Mouse (Mus musculus) forebrain, embryonic 15.5 days (tissue): ENCODE data around the gene Ccne1. TPM values are rescaled to one million over a fixed set of nuclear protein-coding genes. Genes with fewer than 3 reads are reported as not detected.

Experiments
- ATAC-seq: fragments of 200-750 bp; cut with Nextera tagmentation; replicated peaks from 2 replicates; pipeline ENCODE4 v1.8.0; 2017; ENCODE audit warnings: mild to moderate bottlenecking, moderate TSS enrichment, moderate library complexity
- H3K27ac ChIP-seq: fragments of 300-500 bp; sonication (generic); replicated peaks from 2 replicates; pipeline ENCODE4 v1.5.1; 2015; ENCODE audit warnings: mild to moderate bottlenecking, inconsistent platforms
- H3K27me3 ChIP-seq: fragments of 300-500 bp; sonication (generic); 2 replicates; pipeline ENCODE4 v1.6.1; 2015; ENCODE audit warnings: inconsistent platforms
- H3K36me3 ChIP-seq: fragments of 300-500 bp; sonication (generic); 2 replicates; pipeline ENCODE4 v1.6.1; 2015; ENCODE audit warnings: mild to moderate bottlenecking, inconsistent platforms
- H3K4me1 ChIP-seq: fragments of 300-500 bp; sonication (generic); 2 replicates; pipeline ENCODE4 v1.6.1; 2015; ENCODE audit warnings: inconsistent platforms
- H3K4me2 ChIP-seq: fragments of 300-500 bp; sonication (generic); replicated peaks from 2 replicates; pipeline ENCODE4 v1.6.1; 2015; ENCODE audit warnings: mild to moderate bottlenecking, inconsistent platforms
- H3K4me3 ChIP-seq: fragments of 300-500 bp; sonication (generic); 2 replicates; pipeline ENCODE4 v1.5.1; 2015; ENCODE audit warnings: mild to moderate bottlenecking, inconsistent platforms
- H3K9ac ChIP-seq: fragments of 300-500 bp; sonication (generic); replicated peaks from 2 replicates; pipeline ENCODE4 v1.6.1; 2015; ENCODE audit warnings: mild to moderate bottlenecking, inconsistent platforms
- H3K9me3 ChIP-seq: fragments of 300-500 bp; sonication (generic); 2 replicates; pipeline ENCODE4 v1.6.1; 2016; ENCODE audit warnings: inconsistent platforms
- WGBS: fragments of 180-500 bp; shearing (Covaris S2); methylation state at CpG from one replicate; pipeline ENCODE4 v1.1.7; 2015; ENCODE audit warnings: mixed read lengths; 5-methylcytosine and 5-hydroxymethylcytosine counted together
- polyA plus RNA-seq: library from polyadenylated mRNA; unstranded; fragments of >200 nt; fragmentation: Nextera tagmentation; extraction: Ambion mirVana; gene quantifications from 2 replicates; pipeline ENCODE4 v1.2.1, GENCODE M21; 2015

Ccne1 gene
- polyA plus RNA-seq, 1 experiment from 2014 or later, result 13.9 TPM

- Histone ChIP-seq H3K27me3 (no peaks in the 10 kb centered on the region), H3K4me1 (peaks cover 20% of the 10 kb centered on the region), H3K9me3 (no peaks in the 10 kb centered on the region), H3K27ac (no peak overlapping the region), H3K9ac (no peak overlapping the region), H3K36me3 (no peaks in the 10 kb centered on the region), H3K4me2 (no peak overlapping the region), H3K4me3 (no peak overlapping the region)
- no peak for ATAC-seq
- WGBS, result 86% methylated on average over 5 of the region's 5 CpGs
Observed at GRCm38 (mm10) chr7:38071065-38071464, 36.3 kb downstream of the Ccne1 start.

- Histone ChIP-seq H3K4me3 (no peak overlapping the region), H3K27ac (no peak overlapping the region), H3K36me3 (no peaks in the 10 kb centered on the region), H3K9ac (no peak overlapping the region), H3K9me3 (no peaks in the 10 kb centered on the region), H3K4me1 (peaks cover 20% of the 10 kb centered on the region), H3K4me2 (no peak overlapping the region), H3K27me3 (no peaks in the 10 kb centered on the region)
- no peak for ATAC-seq
- WGBS, result 42% methylated on average over 2 of the region's 2 CpGs
Observed at GRCm38 (mm10) chr7:38070663-38071062, 36.7 kb downstream of the Ccne1 start.

DNA sequence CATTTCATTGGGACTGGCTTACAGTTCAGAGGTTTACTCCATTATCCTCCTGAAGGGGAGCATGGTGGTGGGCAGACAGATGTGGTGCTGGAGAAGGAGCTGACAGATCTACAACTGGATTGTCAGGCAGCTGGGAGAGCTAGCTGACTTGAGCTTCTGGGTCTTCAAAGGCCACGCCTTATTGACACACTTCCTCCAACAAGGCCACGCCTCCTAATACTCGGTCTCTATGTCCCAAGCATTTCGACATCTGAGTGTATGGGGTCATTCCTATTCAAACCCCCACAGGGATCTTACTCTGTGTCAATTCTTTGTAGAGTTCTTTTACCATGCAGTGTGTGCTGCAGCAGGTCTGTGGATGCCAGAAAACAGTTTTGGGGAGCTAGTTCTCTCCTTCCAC lies 42.9 kb downstream of the Ccne1 start:
- H3K36me3 ChIP-seq, result no peaks in the 10 kb centered on the region
- 0 out of 2 replicates have a peak, but pooled peaks cover 2% of the 10 kb centered on the region for H3K4me1 ChIP-seq
- H3K4me3 ChIP-seq, result no peak overlapping the region
- H3K27me3 ChIP-seq, result no peaks in the 10 kb centered on the region
- no peak overlapping the region for H3K9ac ChIP-seq
- no peak overlapping the region for H3K27ac ChIP-seq
- ATAC-seq, result no peak
- 53% methylated on average over 4 of the region's 4 CpGs for WGBS
- H3K9me3 ChIP-seq, result no peaks in the 10 kb centered on the region
- no peak overlapping the region for H3K4me2 ChIP-seq

DNA sequence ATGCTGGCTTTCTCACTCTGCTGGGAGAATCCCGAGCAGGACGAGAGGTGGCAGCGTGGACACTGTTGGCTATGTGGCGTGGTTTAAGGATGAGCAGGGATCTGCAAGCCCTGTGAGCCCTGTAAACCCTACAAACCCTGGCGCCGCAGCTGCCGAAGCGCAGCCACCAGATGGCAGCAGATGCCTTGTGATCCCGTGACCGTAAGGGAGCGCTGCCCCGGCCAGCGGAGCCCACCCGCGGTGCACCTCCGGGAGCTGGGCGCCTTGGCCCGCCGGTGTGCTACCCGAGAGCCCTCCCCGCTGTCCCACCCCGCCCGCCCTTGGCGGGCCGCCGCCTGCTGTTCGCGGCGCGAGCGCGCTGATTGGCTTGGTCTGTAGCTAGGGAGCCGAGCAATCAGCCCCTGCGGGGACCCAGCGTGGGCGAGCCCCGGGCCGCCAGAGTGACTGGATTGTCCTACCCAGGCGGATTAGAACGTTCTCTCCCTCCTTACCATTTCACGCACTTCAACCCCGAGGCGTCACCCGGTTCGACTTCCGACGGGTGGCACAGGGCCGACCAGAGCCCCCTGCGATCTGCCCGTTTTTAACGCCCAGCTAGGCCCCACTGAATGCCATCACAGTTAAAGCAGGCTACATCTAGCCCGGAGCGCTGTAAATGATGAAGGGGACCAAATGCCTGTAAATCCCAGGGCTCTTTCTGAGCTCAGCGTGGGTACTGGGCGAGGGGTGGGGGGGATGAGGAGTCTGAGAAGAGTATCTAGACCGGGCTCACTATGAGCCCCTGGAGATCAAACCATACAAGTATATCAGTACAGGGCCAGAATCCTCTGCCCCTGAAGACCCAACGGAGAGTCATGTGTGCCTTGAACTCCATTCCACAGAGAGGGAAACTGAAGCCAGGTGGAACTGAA lies 46.0 kb downstream of the Ccne1 start:
- 1% methylated on average over 55 of the region's 57 CpGs for WGBS
- Histone ChIP-seq H3K9me3 (no peaks in the 10 kb centered on the region), H3K9ac (peak overlapping the region; percentile 60), H3K27ac (no peak overlapping the region), H3K4me3 (peak overlapping the region; percentile 58), H3K36me3 (no peaks in the 10 kb centered on the region), H3K4me1 (0 out of 2 replicates have a peak, but pooled peaks cover 2% of the 10 kb centered on the region), H3K4me2 (peak overlapping the region; percentile 69), H3K27me3 (no peaks in the 10 kb centered on the region)
- ATAC-seq, result peak; percentile 90

- Histone ChIP-seq H3K9ac (no peak overlapping the region), H3K4me2 (no peak overlapping the region), H3K36me3 (no peaks in the 10 kb centered on the region), H3K27ac (no peak overlapping the region), H3K4me3 (no peak overlapping the region), H3K27me3 (no peaks in the 10 kb centered on the region), H3K9me3 (no peaks in the 10 kb centered on the region), H3K4me1 (0 out of 2 replicates have a peak, but pooled peaks cover 2% of the 10 kb centered on the region)
- no peak for ATAC-seq
- 75% methylated on average over 8 of the region's 8 CpGs for WGBS
Observed at GRCm38 (mm10) chr7:38059636-38060330, 47.6 kb downstream of the Ccne1 start.

GRCm38 (mm10) chr7:38059096-38059495 lies 48.2 kb downstream of the Ccne1 start:
- ATAC-seq, result no peak
- H3K9me3 ChIP-seq, result no peaks in the 10 kb centered on the region
- 77% methylated on average over 7 of the region's 7 CpGs for WGBS
- no peak overlapping the region for H3K4me2 ChIP-seq
- H3K9ac ChIP-seq, result no peak overlapping the region
- H3K27me3 ChIP-seq, result no peaks in the 10 kb centered on the region
- H3K4me3 ChIP-seq, result no peak overlapping the region
- H3K27ac ChIP-seq, result no peak overlapping the region
- no peaks in the 10 kb centered on the region for H3K36me3 ChIP-seq
- 0 out of 2 replicates have a peak, but pooled peaks cover 2% of the 10 kb centered on the region for H3K4me1 ChIP-seq

- H3K27me3 ChIP-seq, result no peaks in the 10 kb centered on the region
- no peaks in the 10 kb centered on the region for H3K9me3 ChIP-seq
- ATAC-seq, result no peak
- H3K27ac ChIP-seq, result no peak overlapping the region
- 0 out of 2 replicates have a peak, but pooled peaks cover 2% of the 10 kb centered on the region for H3K4me1 ChIP-seq
- H3K4me2 ChIP-seq, result no peak overlapping the region
- no peak overlapping the region for H3K9ac ChIP-seq
- no peaks in the 10 kb centered on the region for H3K36me3 ChIP-seq
- no peak overlapping the region for H3K4me3 ChIP-seq
- 78% methylated on average over 2 of the region's 2 CpGs for WGBS
Observed at GRCm38 (mm10) chr7:38055996-38056395, 51.3 kb downstream of the Ccne1 start.

DNA sequence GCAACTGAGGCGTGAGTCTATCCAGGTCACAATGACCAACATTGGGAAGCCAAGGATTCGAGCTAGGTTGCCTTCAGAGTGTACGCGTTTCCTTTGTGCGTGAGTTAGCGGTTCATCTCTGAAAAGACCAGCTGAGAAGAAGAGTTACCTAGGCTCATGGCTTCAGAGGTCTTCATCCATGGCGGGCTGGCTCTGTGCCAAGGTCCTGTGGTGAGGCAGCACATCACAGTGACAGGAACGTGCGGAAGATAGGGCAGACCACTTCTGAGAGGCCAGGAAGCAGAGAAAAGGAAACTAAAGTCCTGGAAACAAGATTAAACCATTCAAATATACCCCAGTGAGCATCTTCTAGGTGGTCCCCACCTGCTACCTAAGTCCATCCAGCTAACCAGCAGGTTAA lies 53.1 kb downstream of the Ccne1 start:
- no peak overlapping the region for H3K27ac ChIP-seq
- H3K9ac ChIP-seq, result no peak overlapping the region
- ATAC-seq, result no peak
- H3K36me3 ChIP-seq, result no peaks in the 10 kb centered on the region
- no peaks in the 10 kb centered on the region for H3K27me3 ChIP-seq
- WGBS, result 87% methylated on average over 9 of the region's 9 CpGs
- H3K4me1 ChIP-seq, result no peaks in the 10 kb centered on the region
- no peak overlapping the region for H3K4me3 ChIP-seq
- no peak overlapping the region for H3K4me2 ChIP-seq
- no peaks in the 10 kb centered on the region for H3K9me3 ChIP-seq

Other genes with a start within 250 kb of the Ccne1 start
- 38.6 and 40.3 TPM in 2 replicates for gene Uri1, start 84.0 kb downstream of the Ccne1 start, polyA plus RNA-seq
- gene 1600014C10Rik, start 75.7 kb upstream of the Ccne1 start, polyA plus RNA-seq, result 16.8 and 17.7 TPM in 2 replicates
- 0.61 and 0.68 TPM in 2 replicates for gene Plekhf1, start 120.5 kb upstream of the Ccne1 start, polyA plus RNA-seq
- gene Pop4, start 163.9 kb upstream of the Ccne1 start, polyA plus RNA-seq, result 90.7 and 94.9 TPM in 2 replicates